Mouse (Mus musculus) Muller cell, postnatal 12 days (primary cell): ENCODE data around the gene Clstn1.
"Not testable (repeated sequence)": the region's sequence is repeated elsewhere in the genome, so short reads cannot be mapped to it uniquely, and the experiment has no call there.

Experiments used
- DNase-seq: peaks from one replicate; pipeline ENCODE4 v3.0.0-alpha.2; 2015; ENCODE audit errors: inconsistent ontology term

The Clstn1 gene

GRCm38 (mm10) chr4:149600130-149600529 lies 13.9 kb downstream of the Clstn1 start:
- no peak for DNase-seq

DNA sequence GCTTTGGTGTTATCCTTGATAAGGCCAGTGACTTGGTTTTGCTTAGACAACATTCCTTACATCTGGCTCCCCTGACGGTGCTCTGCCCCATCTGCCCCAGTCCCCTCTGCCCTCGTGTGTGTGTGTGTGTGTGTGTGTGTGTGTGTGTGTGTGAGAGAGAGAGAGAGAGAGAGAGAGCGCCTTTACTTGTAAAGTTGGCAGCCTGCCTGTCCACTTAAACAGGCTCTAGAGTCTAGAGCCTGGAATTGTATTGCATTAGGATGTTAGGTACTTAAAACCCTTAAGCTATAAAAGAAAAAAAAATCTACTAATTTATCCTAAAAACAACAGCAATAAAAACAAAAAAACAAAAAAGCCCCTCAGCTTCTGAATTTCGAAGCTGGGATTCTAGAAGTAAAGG lies 15.2 kb downstream of the Clstn1 start:
- DNase-seq, result no peak

DNA sequence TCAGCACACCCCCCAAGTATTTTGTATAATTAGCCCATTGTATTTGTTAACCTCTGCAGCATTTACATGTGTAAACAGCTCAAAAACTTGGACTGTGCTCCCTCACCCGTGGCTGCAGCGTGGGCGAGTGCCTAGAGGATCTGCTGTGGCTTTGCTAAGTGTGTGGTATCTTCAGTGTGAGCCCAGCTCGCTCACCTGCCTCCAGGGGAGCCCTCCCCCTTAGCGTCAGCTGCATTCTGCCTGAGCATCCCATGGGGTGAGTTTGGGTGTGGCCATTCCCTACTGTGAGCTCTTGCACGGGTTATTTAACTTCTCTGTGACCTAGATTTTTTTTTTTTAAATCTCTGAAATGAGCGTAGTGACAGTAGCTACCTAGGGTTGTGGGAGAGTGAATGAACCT lies 16.0 kb downstream of the Clstn1 start:
- no peak for DNase-seq

GRCm38 (mm10) chr4:149603860-149604259 lies 17.6 kb downstream of the Clstn1 start:
- no peak for DNase-seq

DNA sequence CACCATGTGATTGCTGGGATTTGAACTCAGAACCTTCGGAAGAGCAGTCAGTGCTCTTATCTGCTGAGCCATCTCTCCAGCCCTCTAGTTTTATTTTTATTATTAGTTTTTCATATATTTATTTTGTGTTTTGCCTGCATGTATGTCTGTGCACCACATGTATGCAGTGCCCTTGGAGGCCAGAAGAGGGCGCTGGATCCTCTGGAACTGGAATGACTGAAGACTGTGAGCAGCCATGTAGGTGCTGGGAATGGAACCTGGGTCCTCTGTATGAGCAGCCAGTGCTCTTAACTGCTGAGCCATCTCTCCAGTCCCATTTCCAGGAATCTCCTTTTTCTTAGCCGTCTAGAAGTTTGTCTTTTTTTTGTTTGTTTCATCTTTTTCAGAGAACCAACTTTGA lies 18.2 kb downstream of the Clstn1 start:
- DNase-seq, result no peak

DNA sequence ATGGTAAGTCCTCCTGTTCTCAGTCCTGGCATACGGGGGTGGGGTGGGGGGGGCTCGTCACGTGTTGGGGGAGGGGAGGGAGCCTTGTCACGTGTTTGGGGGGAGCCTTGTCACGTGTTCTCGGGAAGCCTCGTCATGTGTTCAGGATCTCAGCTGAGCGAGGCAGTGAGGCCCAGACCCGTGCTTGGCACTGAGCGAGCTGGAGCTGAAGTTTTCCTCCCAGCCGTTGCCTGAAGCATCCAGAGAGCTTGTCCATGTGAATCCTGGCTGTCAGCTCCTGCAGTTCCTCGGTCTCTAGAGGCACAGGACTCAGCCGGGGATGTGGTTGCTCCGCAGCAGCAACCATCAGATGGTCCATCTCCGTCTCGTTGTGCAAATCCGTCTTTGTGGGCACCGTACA lies 19.8 kb downstream of the Clstn1 start:
- DNase-seq, result no peak

DNA sequence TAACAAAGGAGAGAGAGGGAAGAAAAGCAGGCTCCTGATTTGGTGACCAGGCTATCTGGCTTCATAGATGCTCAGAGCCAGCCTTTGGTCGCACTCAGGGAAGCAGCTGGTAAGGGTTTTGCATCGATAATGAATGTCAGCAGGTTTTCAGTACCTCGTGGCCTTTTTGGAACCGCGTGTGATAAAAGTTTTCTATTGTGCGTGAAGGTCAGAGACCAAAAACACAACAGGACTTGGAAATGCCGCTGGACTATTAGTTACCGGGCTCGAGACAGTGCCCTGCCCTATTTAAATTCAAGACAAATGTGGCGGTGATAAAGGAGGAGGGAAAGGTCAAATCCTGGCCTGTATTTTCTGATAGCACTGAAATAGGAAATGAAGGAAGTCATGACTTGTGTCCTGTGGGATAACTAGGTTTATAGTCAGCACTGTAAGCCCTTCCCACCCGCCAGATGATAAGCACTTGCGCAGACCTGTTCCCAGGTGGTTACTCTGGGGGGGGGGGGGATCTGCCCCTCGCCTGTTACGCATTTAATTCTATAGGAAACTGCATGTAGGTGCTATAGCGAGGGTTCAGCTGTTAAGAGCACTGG lies 20.6 kb downstream of the Clstn1 start:
- no peak for DNase-seq

GRCm38 (mm10) chr4:149607591-149608308 lies 21.5 kb downstream of the Clstn1 start:
- DNase-seq, result peak; percentile 73

GRCm38 (mm10) chr4:149608309-149608638 lies 22.0 kb downstream of the Clstn1 start:
- DNase-seq, result no peak

GRCm38 (mm10) chr4:149609256-149610025 lies 23.2 kb downstream of the Clstn1 start:
- no peak for DNase-seq

GRCm38 (mm10) chr4:149611376-149612044 lies 25.2 kb downstream of the Clstn1 start:
- DNase-seq, result no peak

GRCm38 (mm10) chr4:149613497-149613896 lies 27.2 kb downstream of the Clstn1 start:
- not testable (repeated sequence) for DNase-seq

GRCm38 (mm10) chr4:149614869-149615268 lies 28.6 kb downstream of the Clstn1 start:
- no peak for DNase-seq

DNA sequence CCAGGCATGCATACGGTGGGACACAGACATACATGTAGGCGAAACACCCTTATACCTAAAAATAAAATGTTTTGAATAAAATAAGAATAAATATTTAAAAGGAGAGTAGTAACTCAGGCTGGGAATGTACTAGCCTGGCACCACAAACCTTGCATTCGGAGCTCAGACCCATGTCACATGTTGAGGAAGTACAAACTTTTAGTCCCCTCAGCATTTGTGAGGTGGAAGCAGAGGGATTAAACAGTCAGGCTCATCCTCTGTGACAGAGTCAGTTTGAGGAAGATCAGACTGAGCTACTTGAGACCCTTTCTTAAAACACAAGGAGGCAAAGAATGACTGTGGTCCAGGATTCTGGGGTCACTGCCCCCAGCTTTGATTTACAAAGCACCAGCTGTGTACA lies 30.7 kb downstream of the Clstn1 start:
- not testable (repeated sequence) for DNase-seq

GRCm38 (mm10) chr4:149619988-149620387 lies 33.7 kb downstream of the Clstn1 start:
- DNase-seq, result peak; percentile 60

GRCm38 (mm10) chr4:149621286-149621685 lies 35.0 kb downstream of the Clstn1 start:
- DNase-seq, result no peak

DNA sequence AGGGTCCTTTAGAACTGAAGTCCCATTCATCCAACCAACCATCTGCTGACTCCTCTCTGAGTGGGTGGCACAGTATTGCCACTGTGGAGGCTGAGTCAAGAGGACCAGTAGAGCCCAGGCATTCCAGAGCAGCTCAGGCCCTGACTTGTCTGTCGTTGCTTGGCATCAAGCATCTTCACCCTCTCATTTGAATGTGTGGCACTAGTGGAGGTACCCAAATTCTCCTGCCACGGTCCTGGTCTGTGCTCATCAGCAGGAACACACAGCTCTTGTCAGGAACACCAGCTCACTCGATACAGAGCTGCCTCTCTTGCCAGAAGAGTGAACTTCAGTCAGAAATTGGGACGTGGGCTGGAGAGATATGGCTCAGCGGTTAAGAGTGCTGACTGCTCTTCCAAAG lies 37.4 kb downstream of the Clstn1 start:
- DNase-seq, result peak; percentile 74

- DNase-seq, result peak; percentile 45
Measured at GRCm38 (mm10) chr4:149626809-149627208, 40.5 kb downstream of the Clstn1 start.

DNA sequence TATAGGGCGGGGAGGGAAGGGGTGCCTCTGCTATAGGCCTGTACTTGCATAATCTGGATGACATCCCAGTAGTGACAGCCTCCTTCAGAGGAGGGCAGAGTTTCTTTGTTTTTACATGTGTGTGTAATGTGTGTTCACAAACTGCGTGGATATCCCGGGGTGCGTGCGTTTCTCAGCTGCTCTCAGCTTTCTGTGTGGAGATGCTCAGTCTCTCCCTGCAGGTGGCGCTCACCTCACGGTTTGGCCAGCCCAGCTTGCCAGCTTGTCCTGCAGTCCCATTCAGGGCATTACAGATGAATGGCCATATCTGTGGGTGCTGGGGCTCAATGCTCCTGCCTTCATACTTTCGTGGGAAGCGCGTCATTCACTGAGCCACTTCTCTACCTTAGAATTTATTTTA lies 42.1 kb downstream of the Clstn1 start:
- peak; percentile 42 for DNase-seq

DNA sequence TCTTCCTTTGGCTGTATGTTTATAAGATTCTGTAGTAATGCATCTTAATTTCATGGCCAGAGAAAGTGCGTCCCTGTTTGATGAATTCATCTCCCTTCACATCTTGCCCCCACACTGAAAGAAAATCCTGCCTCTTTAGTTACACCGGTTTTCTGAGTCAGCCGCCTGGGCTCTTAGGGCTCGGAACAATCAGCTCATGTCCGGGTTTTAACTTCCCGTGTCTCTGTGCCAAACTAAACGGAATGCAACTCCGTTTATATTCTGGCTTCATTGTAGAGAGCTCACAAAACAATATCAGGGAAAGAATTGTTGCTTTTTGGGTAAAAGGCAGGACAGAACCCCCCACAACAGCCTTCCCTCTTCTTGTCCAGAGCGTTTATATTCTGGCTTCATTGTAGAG lies 42.5 kb downstream of the Clstn1 start:
- DNase-seq, result no peak

DNA sequence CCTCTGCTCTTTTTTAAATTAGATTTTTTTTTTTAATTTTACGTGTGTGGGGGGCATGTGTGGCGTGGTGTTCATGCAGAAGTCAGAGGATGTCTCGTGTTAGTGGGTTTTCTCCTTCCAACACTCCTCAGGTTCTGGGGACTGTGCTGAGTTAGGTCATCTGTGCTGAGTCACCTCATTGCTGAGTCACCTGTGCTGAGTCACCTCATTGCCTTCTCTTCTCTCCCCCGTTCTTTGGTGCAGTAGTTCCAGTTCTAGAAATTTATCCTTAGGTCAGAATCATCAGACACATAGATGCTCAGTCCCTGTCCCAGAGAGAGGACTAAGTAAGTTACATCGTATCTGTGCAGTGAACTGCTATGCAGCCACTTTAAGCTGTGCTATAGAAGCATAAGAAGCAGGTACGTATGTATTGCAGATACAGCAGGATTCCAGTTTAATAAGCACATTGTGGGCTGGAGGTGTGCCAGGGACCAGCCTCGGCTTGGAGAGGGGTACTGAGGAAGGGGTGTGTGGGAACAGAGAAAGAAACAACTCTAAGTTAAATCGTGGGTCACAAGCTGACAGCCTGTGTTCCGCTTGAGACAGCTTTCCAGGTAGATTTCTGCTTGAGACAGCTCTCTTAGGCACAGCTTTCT lies 46.5 kb downstream of the Clstn1 start:
- DNase-seq, result no peak

DNA sequence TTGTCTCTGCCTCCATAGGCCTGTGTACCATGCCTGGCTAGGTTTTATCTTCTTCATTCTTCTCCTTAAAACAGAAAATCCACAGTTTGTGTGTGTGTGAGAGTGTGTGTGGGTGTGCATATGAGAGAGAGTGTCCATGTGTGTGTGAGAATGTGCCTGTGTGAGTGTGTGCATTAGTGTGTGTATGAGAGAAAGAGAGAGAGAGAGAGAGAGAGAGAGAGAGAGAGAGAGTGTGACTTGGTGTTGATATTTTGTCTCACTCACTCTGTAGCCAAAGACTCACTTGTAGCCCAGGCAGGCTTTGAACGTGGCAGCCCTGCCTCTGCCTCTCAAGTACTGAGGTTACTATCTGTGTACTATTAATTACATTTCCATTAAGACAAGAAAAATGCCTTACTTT lies 47.9 kb downstream of the Clstn1 start:
- DNase-seq, result no peak
